Mouse (Mus musculus) heart, adult 9 months (tissue): ENCODE results near the gene Sdr16c6.

Experiments
- DNase-seq, 2 experiments: peaks; one replicate each; pipeline ENCODE4 v3.0.0; 2022; ENCODE audit warnings: low spot score in 2 of 2

Sdr16c6 gene

DNA sequence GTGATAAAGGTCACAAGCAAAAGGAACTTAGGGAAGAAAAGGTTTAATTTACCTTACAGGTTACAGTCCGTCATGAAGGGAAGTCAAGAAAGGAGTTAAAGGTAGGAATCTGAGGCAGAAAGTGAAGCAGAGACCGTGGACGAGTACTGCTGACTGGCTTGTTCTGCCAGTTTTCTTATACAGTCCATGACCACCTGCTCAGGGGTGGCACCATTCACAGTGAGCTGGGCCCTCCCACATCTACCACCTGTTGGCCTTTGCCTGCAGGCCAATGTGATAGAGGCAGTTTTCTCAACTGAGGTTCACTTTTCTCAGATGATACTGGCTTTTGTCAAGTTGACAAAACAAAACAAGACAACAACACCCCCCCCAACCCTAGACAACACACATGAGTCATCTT, at the start of gene Sdr16c6:
Sdr16c6 (minus strand) TSS at position 151 of the 400 bp plus-strand sequence.
- no peak for DNase-seq

DNA sequence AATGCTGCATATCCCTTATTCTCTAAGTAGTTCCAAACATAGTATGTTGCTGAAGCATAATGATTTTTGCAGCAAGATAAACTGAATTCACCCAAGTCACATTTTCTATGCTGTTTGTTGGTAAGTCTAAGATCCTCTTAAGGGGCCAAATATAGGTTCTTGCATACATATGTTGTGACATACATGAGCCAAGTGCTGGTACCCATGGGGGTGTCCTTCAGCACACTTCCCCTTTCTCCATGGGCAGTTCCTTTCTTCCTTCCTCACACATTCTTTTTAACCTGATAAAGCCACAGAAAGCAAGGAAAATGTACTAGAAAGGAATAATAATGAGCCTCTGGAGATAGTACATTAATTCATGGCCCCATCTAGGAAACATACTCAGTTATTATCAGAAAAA, 2.9 kb upstream of the Sdr16c6 start:
- DNase-seq = no peak

DNA sequence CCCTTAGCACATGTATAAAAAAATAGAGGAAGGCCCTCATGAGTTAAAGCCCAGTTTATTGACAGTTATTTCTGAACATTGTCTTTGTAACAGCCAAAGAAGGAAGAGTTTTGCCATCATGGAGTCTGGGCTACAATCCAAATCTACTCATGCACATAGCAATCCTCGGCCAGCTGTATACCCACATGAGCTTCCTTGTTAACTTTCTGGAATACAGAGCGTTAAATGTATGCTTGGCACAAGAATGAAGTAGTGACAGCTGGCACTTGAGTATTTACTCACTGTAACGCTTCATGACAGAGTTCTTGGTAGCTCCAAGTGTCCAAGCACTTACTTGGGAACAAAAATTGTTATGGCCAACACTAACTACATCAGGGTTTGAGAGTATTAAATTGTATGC, 1.8 kb upstream of the Sdr16c6 start:
- DNase-seq = no peak

DNA sequence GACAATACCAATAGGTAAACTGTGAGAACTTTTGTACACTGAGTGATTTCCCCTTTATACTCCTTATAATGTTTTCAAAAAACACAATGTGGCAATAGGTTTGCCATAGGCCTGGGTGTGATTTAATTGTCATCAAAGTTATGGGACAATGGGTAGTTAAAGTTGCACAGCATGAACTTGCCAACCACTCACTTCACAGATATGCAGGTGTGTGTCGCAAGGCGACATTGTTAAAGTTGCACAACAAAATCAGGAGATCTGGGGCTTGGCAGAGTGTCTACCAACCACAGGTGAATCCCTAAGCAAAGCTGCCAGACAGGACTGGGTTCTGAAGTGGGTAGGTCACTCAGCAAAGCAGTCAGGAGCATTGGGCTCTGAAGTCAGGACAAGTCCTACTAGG, 1.3 kb downstream of the Sdr16c6 start:
- DNase-seq = no peak
